Mouse (Mus musculus) erythroblast, embryonic 14.5 days (primary cell): ENCODE data around the gene Tmem245.

Experiments
- GATA1 ChIP-seq: IDR thresholded peaks from 2 replicates; pipeline ENCODE4 v1.6.1; 2012; ENCODE audit warnings: low read length, inconsistent platforms, mixed read lengths
- TAL1 ChIP-seq: IDR thresholded peaks from 3 replicates; pipeline ENCODE4 v1.6.1; 2012; ENCODE audit warnings: low read length, inconsistent platforms, mixed read lengths

DNA sequence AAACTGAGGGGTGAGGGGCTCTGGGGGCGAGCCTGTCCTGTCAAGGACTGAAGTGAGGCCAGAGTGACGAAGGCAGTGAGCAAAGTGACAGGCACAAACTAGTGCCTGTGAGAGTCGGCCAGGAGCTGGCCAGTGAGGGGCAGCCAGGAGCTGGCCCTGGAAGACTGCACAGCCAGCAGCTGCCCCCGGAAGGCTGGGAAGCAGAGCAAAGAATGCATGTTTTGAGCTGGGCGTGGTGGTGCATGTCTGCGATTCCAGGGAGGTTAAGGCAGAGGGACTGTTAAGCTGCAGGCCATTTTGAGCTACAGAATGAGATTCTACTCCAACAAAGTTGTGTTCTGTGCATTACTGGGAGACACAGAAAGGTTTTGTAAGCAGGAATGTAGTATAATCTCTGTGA is 96.5 kb downstream of the Tmem245 start:
- TF ChIP-seq GATA1 (no peak), TAL1 (no peak)
